Mouse (Mus musculus) heart, postnatal 10 days (tissue): ENCODE results near the gene Sebox. TPM values are rescaled to one million over a fixed set of nuclear protein-coding genes. Genes with fewer than 3 reads are reported as not detected.
"Not testable (repeated sequence)": the region's sequence is repeated elsewhere in the genome, so short reads cannot be mapped to it uniquely, and the experiment has no call there.

Experiments
- DNase-seq, 2 experiments: peaks; one replicate each; pipeline ENCODE4 v3.0.0; 2021
- intact Hi-C: fragments of 180-260 bp; cut with DNase I; formaldehyde crosslinking; loops from one replicate; pipeline ENCODE4 v1.15.1; 2025
- total RNA-seq, 2 experiments: library from RNA; stranded (reverse); gene quantifications; 2 replicates each; pipeline ENCODE4 v1.2.3; 2021

Sebox gene
- total RNA-seq, 2 experiments from 2014 or later, result not detected

- intact Hi-C loops, DNase-seq: not testable (repeated sequence)
Observed at GRCm38 (mm10) chr11:78531515-78531914, 28.3 kb downstream of the Sebox start.

- intact Hi-C loops, result no loop called here
- DNase-seq, result no peak
Observed at GRCm38 (mm10) chr11:78534516-78534915, 31.3 kb downstream of the Sebox start.

GRCm38 (mm10) chr11:78535376-78536079 is 32.3 kb downstream of the Sebox start:
- peak; percentile 66 to 69 for DNase-seq
- intact Hi-C loops, result no loop called here

- DNase-seq, result peak; percentile 99
- intact Hi-C loops, result no loop called here
Observed at GRCm38 (mm10) chr11:78536080-78536689, 32.9 kb downstream of the Sebox start, which contains the start of the genes Tnfaip1 and Ift20. TSS of gene Tnfaip1 (minus strand) at chr11:78536332. TSS of gene Ift20 (plus strand) at chr11:78536361.

GRCm38 (mm10) chr11:78536690-78537084 is 33.4 kb downstream of the Sebox start:
- intact Hi-C loops, result no loop called here
- no peak for DNase-seq

- no peak for DNase-seq
- intact Hi-C loops, result no loop called here
Observed at GRCm38 (mm10) chr11:78540358-78540757, 37.1 kb downstream of the Sebox start.

GRCm38 (mm10) chr11:78544449-78545111 is 41.3 kb downstream of the Sebox start:
- intact Hi-C loops, result no loop called here
- DNase-seq, result no peak

- no peak for DNase-seq
- intact Hi-C loops, result no loop called here
Observed at GRCm38 (mm10) chr11:78545181-78545580, 41.9 kb downstream of the Sebox start.

GRCm38 (mm10) chr11:78547718-78548460 is 44.6 kb downstream of the Sebox start:
- no peak for DNase-seq
- intact Hi-C loops, result no loop called here

GRCm38 (mm10) chr11:78549491-78549987 is 46.3 kb downstream of the Sebox start:
- DNase-seq, result no peak
- intact Hi-C loops, result no loop called here

GRCm38 (mm10) chr11:78550168-78551058 is 47.2 kb downstream of the Sebox start, which contains the start of gene Tmem97:
TSS of gene Tmem97 (minus strand) at chr11:78550777.
- intact Hi-C loops, result no loop called here
- peak; percentile 97 for DNase-seq

- intact Hi-C loops, result no loop called here
- DNase-seq, result no peak
Observed at GRCm38 (mm10) chr11:78551059-78551398, 47.8 kb downstream of the Sebox start.

Other genes starting within 250 kb of the Sebox start
- gene 2610507B11Rik, start 241.7 kb upstream of the Sebox start, total RNA-seq, result 100 to 1,000 TPM; 180 to 190 TPM
- under 1 TPM; 0.57 to 0.67 TPM for gene BC030499, start 212.6 kb upstream of the Sebox start, total RNA-seq
- gene Spag5, start 201.9 kb upstream of the Sebox start, total RNA-seq, result 1 to 10 TPM; 8.8 to 9.5 TPM
- 1 to 10 TPM in 1 of 2 experiments, under 1 TPM in 1; 0.81 to 1.1 TPM for gene Aldoc, start 180.5 kb upstream of the Sebox start, total RNA-seq
- 10 to 100 TPM; 26.4 to 26.8 TPM for gene Pigs, start 175.0 kb upstream of the Sebox start, total RNA-seq
- 10 to 100 TPM in 1 of 2 experiments, 1 to 10 TPM in 1; 9.0 to 10.1 TPM for gene Unc119, start 160.0 kb upstream of the Sebox start, total RNA-seq
- gene Foxn1, start 116.9 kb upstream of the Sebox start, total RNA-seq, result not detected
- gene Slc13a2, start 81.2 kb upstream of the Sebox start, total RNA-seq, result not detected
- 1 to 10 TPM; 1.5 to 2.0 TPM for gene Slc46a1, start 37.8 kb upstream of the Sebox start, total RNA-seq
- under 1 TPM; 0.22 to 0.30 TPM for gene Sarm1, start 5.7 kb upstream of the Sebox start, total RNA-seq
- 10 to 100 TPM; 23.4 to 28.4 TPM for gene Vtn, start 4.4 kb upstream of the Sebox start, total RNA-seq
- gene Tmem199, start 8.7 kb downstream of the Sebox start, total RNA-seq, result 10 to 100 TPM; 14.9 to 16.6 TPM
- gene Poldip2, start 8.7 kb downstream of the Sebox start, total RNA-seq, result 100 to 1,000 TPM; 161 to 163 TPM
- 10 to 100 TPM; 62.7 to 66.2 TPM for gene Tnfaip1, start 32.9 kb downstream of the Sebox start, total RNA-seq
- 10 to 100 TPM; 50.6 to 53.5 TPM for gene Ift20, start 32.9 kb downstream of the Sebox start, total RNA-seq
- 10 to 100 TPM; 14.5 to 16.8 TPM for gene Tmem97, start 47.3 kb downstream of the Sebox start, total RNA-seq
- 10 to 100 TPM; 17.2 to 18.5 TPM for gene Nlk, start 193.9 kb downstream of the Sebox start, total RNA-seq
- 10 to 100 TPM; 18.0 to 18.4 TPM for gene Ccnq, start 248.3 kb downstream of the Sebox start, total RNA-seq